In the genomic region with DNA sequence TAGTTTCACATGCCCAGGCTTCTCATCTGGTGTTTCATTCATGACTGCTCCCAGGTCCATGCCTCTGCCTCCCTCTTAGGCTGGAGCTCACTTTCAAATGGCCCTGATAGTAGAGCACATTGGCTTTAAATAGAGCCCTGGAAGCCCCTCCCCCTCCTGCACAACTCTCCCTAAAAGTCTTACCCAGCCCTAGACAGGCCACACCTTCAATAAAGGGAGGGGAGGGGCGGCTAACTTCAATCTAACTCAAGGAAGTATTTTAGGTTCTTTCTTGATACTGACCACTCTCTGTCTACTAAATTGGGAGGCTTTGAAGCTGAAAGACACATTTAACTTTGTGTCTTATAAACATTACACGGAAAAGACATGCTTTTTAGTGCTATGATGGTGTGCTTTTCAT, we compare ENCODE assay signal across 19 mouse cellular contexts. TPM values are rescaled to one million over a fixed set of nuclear protein-coding genes. Genes with fewer than 3 reads are reported as not detected.
"Had no signal": no experiment of that assay in that cellular context is flagged by ENCODE, and none has a peak within 500 bp of the region (broad histone marks: within the 10 kb centered on the region; RNA-seq: fewer than 3 reads in every experiment).

A gene (minus strand): TSS at position 101 of the 400 bp plus-strand sequence.

- H3K9me3 ChIP-seq: limb, embryonic 12.5 days; liver, embryonic 13.5 days; lung, embryonic 15.5 days; midbrain, embryonic 10.5 days; neural tube, embryonic 15.5 days had no signal

- ATAC-seq: hindbrain, postnatal 0 days; liver, postnatal 0 days had no signal

- H3K27ac ChIP-seq: hindbrain, postnatal 0 days; limb, embryonic 12.5 days; liver, embryonic 13.5 days; lung, embryonic 15.5 days; midbrain, embryonic 10.5 days; neural tube, embryonic 15.5 days had no signal

- H3K4me2 ChIP-seq: limb, embryonic 12.5 days; liver, embryonic 13.5 days; lung, embryonic 15.5 days; neural tube, embryonic 15.5 days had no signal

- H3K4me1 ChIP-seq: limb, embryonic 12.5 days; liver, embryonic 13.5 days; lung, embryonic 15.5 days; midbrain, embryonic 10.5 days; neural tube, embryonic 15.5 days had no signal

- H3K27me3 ChIP-seq: limb, embryonic 12.5 days; liver, embryonic 13.5 days; lung, embryonic 15.5 days; neural tube, embryonic 15.5 days had no signal

- H3K9ac ChIP-seq: limb, embryonic 12.5 days; liver, embryonic 13.5 days; liver, postnatal 0 days; lung, embryonic 15.5 days; neural tube, embryonic 15.5 days had no signal

- H3K4me3 ChIP-seq: limb, embryonic 12.5 days; liver, embryonic 13.5 days; lung, embryonic 15.5 days; midbrain, embryonic 10.5 days; myocyte; neural tube, embryonic 15.5 days had no signal

- DNase-seq: kidney, adult 11 months; layer of hippocampus, adult 9-11 months; layer of hippocampus, postnatal 36 days; liver; liver, embryonic 13.5 days; liver, postnatal 0 days; lung, postnatal 36 days; midbrain, embryonic 14.5 days; right cerebral cortex, adult 18-20 months; thymus, postnatal 4 days had no signal

- H3K36me3 ChIP-seq: limb, embryonic 12.5 days; liver, embryonic 13.5 days; lung, embryonic 15.5 days; midbrain, embryonic 10.5 days; neural tube, embryonic 15.5 days had no signal

RNA-seq across cellular contexts. Expression of the gene that starts here (rescaled TPM):
- total RNA-seq: hindbrain, postnatal 0 days; layer of hippocampus, adult 18-20 months; layer of hippocampus, postnatal 36 days; left cerebral cortex, postnatal 36 days; megakaryocyte, adult 5-6 weeks had no signal
- polyA plus RNA-seq: hindbrain, postnatal 0 days; limb, embryonic 12.5 days; liver, embryonic 13.5 days; liver, postnatal 0 days; midbrain, embryonic 10.5 days; midbrain, embryonic 14.5 days; myocyte; neural tube, embryonic 15.5 days had no signal
